Mouse (Mus musculus) heart, embryonic 11.5 days (tissue): ENCODE data around the gene Ppp1r9a. TPM values are rescaled to one million over a fixed set of nuclear protein-coding genes. Genes with fewer than 3 reads are reported as not detected.

ENCODE experiments used
- ATAC-seq: fragments of 200-750 bp; cut with Nextera tagmentation; replicated peaks from 2 replicates; pipeline ENCODE4 v1.8.0; 2017; ENCODE audit warnings: moderate library complexity; ENCODE audit not compliant: insufficient number of reproducible peaks, low FRiP score, low TSS enrichment
- H3K27ac ChIP-seq: fragments of 300-500 bp; sonication (generic); 2 replicates; pipeline ENCODE4 v1.5.1; 2014; ENCODE audit warnings: mild to moderate bottlenecking, low read depth, low read length
- H3K27me3 ChIP-seq: fragments of 300-500 bp; sonication (generic); 2 replicates; pipeline ENCODE4 v1.6.1; 2014; ENCODE audit warnings: mild to moderate bottlenecking, low read length, mixed read lengths; ENCODE audit not compliant: control insufficient read depth, insufficient read depth
- H3K36me3 ChIP-seq: fragments of 300-500 bp; sonication (generic); 2 replicates; pipeline ENCODE4 v1.6.1; 2014; ENCODE audit warnings: mild to moderate bottlenecking, low read length, moderate library complexity, mixed read lengths; ENCODE audit not compliant: control insufficient read depth, insufficient read depth
- H3K4me1 ChIP-seq: fragments of 300-500 bp; sonication (generic); 2 replicates; pipeline ENCODE4 v1.6.1; 2014; ENCODE audit warnings: low read length; ENCODE audit not compliant: control insufficient read depth, insufficient read depth
- H3K4me2 ChIP-seq: fragments of 300-500 bp; sonication (generic); 2 replicates; pipeline ENCODE4 v1.6.1; 2014; ENCODE audit warnings: mild to moderate bottlenecking, moderate library complexity
- H3K4me3 ChIP-seq: fragments of 300-500 bp; sonication (generic); 2 replicates; pipeline ENCODE4 v1.5.1; 2014; ENCODE audit warnings: low read depth, low read length
- H3K9ac ChIP-seq: fragments of 300-500 bp; sonication (generic); 2 replicates; pipeline ENCODE4 v1.6.1; 2014; ENCODE audit warnings: mild to moderate bottlenecking, low read depth, low read length, moderate library complexity
- H3K9me3 ChIP-seq: fragments of 300-500 bp; sonication (generic); replicated peaks from 2 replicates; pipeline ENCODE4 v1.6.1; 2016; ENCODE audit warnings: low read length; ENCODE audit not compliant: control insufficient read depth
- WGBS: fragments of 180-500 bp; shearing (Covaris S2); extraction: QIAGEN DNeasy Blood & Tissue Kit; methylation state at CpG from one replicate; pipeline ENCODE4 v1.1.7; 2014; ENCODE audit not compliant: insufficient replicate concordance; 5-methylcytosine and 5-hydroxymethylcytosine counted together
- polyA plus RNA-seq: library from polyadenylated mRNA; unstranded; fragments of >200 nt; fragmentation: Nextera tagmentation; extraction: Ambion mirVana; gene quantifications from 2 replicates; pipeline ENCODE4 v1.2.1, GENCODE M21; 2014

Ppp1r9a gene
- polyA plus RNA-seq, 1 experiment from 2014 or later: 25.0 TPM

- ATAC-seq: no peak
- Histone ChIP-seq H3K27ac (no peak overlapping the region), H3K4me2 (no peak overlapping the region), H3K9ac (no peak overlapping the region), H3K9me3 (no peaks in the 10 kb centered on the region), H3K27me3 (no peaks in the 10 kb centered on the region), H3K4me3 (no peak overlapping the region), H3K4me1 (0 out of 2 replicates have a peak, but pooled peaks cover 3% of the 10 kb centered on the region), H3K36me3 (no peaks in the 10 kb centered on the region)
- 62% methylated on average over 4 of the region's 4 CpGs for WGBS
Measured at GRCm38 (mm10) chr6:5189507-5189906, 286.8 kb downstream of the Ppp1r9a start.

- WGBS: 64% methylated on average over 4 of the region's 4 CpGs
- Histone ChIP-seq H3K27ac (no peak overlapping the region), H3K4me2 (no peak overlapping the region), H3K36me3 (no peaks in the 10 kb centered on the region), H3K4me3 (no peak overlapping the region), H3K9me3 (no peaks in the 10 kb centered on the region), H3K9ac (no peak overlapping the region), H3K27me3 (no peaks in the 10 kb centered on the region), H3K4me1 (0 out of 2 replicates have a peak, but pooled peaks cover 3% of the 10 kb centered on the region)
- no peak for ATAC-seq
Measured at GRCm38 (mm10) chr6:5190761-5191160, 288.0 kb downstream of the Ppp1r9a start.

- ATAC-seq: no peak
- Histone ChIP-seq H3K9ac (no peak within 1 kb of the TSS), H3K4me2 (no peak within 1 kb of the TSS), H3K36me3 (no peaks in the 10 kb centered on the region), H3K27me3 (no peaks in the 10 kb centered on the region), H3K9me3 (no peaks in the 10 kb centered on the region), H3K4me3 (no peak within 1 kb of the TSS), H3K27ac (no peak within 1 kb of the TSS), H3K4me1 (0 out of 2 replicates have a peak, but pooled peaks cover 3% of the 10 kb centered on the region)
- 27% methylated on average over 5 of the region's 5 CpGs for WGBS
Measured at GRCm38 (mm10) chr6:5193693-5194092, 291.0 kb downstream of the Ppp1r9a start, which contains the start of gene Pon1. Gene Pon1, minus strand, starts transcription at chr6:5193946.

DNA sequence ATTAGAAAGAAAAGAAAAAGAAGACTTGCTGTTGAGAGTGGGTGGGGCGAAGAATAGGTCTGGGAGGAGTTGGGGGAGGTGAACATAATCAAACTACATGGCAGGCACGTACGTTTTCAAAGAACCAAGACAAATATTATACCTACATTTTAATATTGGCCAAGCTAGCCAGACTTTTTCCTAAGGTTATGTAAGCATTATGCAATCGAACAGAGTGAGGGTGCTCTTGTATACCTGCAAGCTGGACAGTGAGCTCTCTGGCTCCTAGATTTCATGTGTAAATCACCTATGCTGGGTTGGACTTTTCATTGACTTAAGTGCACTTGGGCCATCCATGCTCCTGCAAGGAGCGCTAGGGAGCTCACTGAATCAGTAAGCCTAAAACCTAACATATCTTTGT lies 295.9 kb downstream of the Ppp1r9a start:
- H3K4me3 ChIP-seq: no peak overlapping the region
- 0 out of 2 replicates have a peak, but pooled peaks cover 1% of the 10 kb centered on the region for H3K4me1 ChIP-seq
- H3K9ac ChIP-seq: no peak overlapping the region
- 87% methylated on average over 5 of the region's 5 CpGs for WGBS
- no peak overlapping the region for H3K4me2 ChIP-seq
- no peak overlapping the region for H3K27ac ChIP-seq
- no peak for ATAC-seq
- no peaks in the 10 kb centered on the region for H3K36me3 ChIP-seq
- no peaks in the 10 kb centered on the region for H3K27me3 ChIP-seq
- H3K9me3 ChIP-seq: no peaks in the 10 kb centered on the region

GRCm38 (mm10) chr6:5199376-5199905 lies 296.7 kb downstream of the Ppp1r9a start:
- Histone ChIP-seq H3K4me2 (no peak overlapping the region), H3K4me3 (no peak overlapping the region), H3K9me3 (no peaks in the 10 kb centered on the region), H3K4me1 (no peaks in the 10 kb centered on the region), H3K27me3 (no peaks in the 10 kb centered on the region), H3K27ac (no peak overlapping the region), H3K9ac (no peak overlapping the region), H3K36me3 (no peaks in the 10 kb centered on the region)
- WGBS: 76% methylated on average over 8 of the region's 8 CpGs
- no peak for ATAC-seq

DNA sequence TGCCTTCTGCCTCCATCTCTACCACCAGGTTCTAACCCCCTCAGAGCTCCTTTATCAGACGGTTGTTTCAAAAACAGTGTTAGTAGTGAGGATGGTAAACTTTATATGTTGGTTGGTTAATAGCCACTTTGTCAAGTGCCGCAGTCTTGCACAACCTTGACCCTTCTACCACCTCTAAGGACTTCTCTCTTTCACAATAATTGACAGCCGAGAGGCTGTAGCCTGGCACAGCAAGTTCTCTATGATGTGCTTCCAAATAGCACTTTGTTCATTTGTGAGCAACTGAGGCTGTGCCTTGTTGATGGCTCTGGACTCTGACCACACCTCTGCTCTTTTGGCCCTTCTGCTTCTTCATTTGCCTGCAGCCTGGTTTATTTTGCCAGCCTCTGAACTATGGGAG lies 297.2 kb downstream of the Ppp1r9a start:
- H3K27me3 ChIP-seq: no peaks in the 10 kb centered on the region
- no peak for ATAC-seq
- 71% methylated on average over 3 of the region's 3 CpGs for WGBS
- no peaks in the 10 kb centered on the region for H3K36me3 ChIP-seq
- H3K9ac ChIP-seq: no peak overlapping the region
- no peak overlapping the region for H3K27ac ChIP-seq
- H3K9me3 ChIP-seq: no peaks in the 10 kb centered on the region
- H3K4me1 ChIP-seq: no peaks in the 10 kb centered on the region
- H3K4me3 ChIP-seq: no peak overlapping the region
- H3K4me2 ChIP-seq: no peak overlapping the region

- no peak overlapping the region for H3K27ac ChIP-seq
- no peaks in the 10 kb centered on the region for H3K36me3 ChIP-seq
- H3K4me3 ChIP-seq: no peak overlapping the region
- H3K9me3 ChIP-seq: no peaks in the 10 kb centered on the region
- H3K4me2 ChIP-seq: no peak overlapping the region
- 77% methylated on average over 2 of the region's 2 CpGs for WGBS
- H3K9ac ChIP-seq: no peak overlapping the region
- ATAC-seq: no peak
- no peaks in the 10 kb centered on the region for H3K4me1 ChIP-seq
- no peaks in the 10 kb centered on the region for H3K27me3 ChIP-seq
Measured at GRCm38 (mm10) chr6:5207817-5208216, 305.1 kb downstream of the Ppp1r9a start.

Other genes starting within 250 kb of the Ppp1r9a start
- 52.7 and 56.2 TPM in 2 replicates for gene Sgce, start 155.7 kb upstream of the Ppp1r9a start, polyA plus RNA-seq
- 9.1 and 11.6 TPM in 2 replicates for gene Peg10, start 155.6 kb upstream of the Ppp1r9a start, polyA plus RNA-seq